Mouse (Mus musculus) forebrain, embryonic 13.5 days (tissue): Measurements from ENCODE around the gene C1s1. TPM values are rescaled to one million over a fixed set of nuclear protein-coding genes. Genes with fewer than 3 reads are reported as not detected.
A peak's percentile ranks its signal among the peaks of the same experiment; 100 is the strongest.

Experiments used
- ATAC-seq: fragments of 200-750 bp; cut with Nextera tagmentation; 2 replicates; pipeline ENCODE4 v1.8.0; 2017
- H3K27ac ChIP-seq: fragments of 300-500 bp; sonication (generic); 2 replicates; pipeline ENCODE4 v1.5.1; 2015; ENCODE audit warnings: inconsistent platforms, mild to moderate bottlenecking, moderate library complexity
- H3K27me3 ChIP-seq: fragments of 300-500 bp; sonication (generic); 2 replicates; pipeline ENCODE4 v1.6.1; 2015; ENCODE audit warnings: mild to moderate bottlenecking, inconsistent platforms
- H3K36me3 ChIP-seq: fragments of 300-500 bp; sonication (generic); 2 replicates; pipeline ENCODE4 v1.6.1; 2015; ENCODE audit warnings: mild to moderate bottlenecking, inconsistent platforms; ENCODE audit not compliant: poor library complexity, severe bottlenecking
- H3K4me1 ChIP-seq: fragments of 300-500 bp; sonication (generic); 2 replicates; pipeline ENCODE4 v1.6.1; 2015; ENCODE audit warnings: inconsistent platforms
- H3K4me2 ChIP-seq: fragments of 300-500 bp; sonication (generic); 2 replicates; pipeline ENCODE4 v1.6.1; 2015; ENCODE audit warnings: inconsistent platforms, mild to moderate bottlenecking, moderate library complexity
- H3K4me3 ChIP-seq: fragments of 300-500 bp; sonication (generic); 2 replicates; pipeline ENCODE4 v1.5.1; 2015; ENCODE audit warnings: mild to moderate bottlenecking, inconsistent platforms
- H3K9ac ChIP-seq: fragments of 300-500 bp; sonication (generic); 2 replicates; pipeline ENCODE4 v1.6.1; 2015; ENCODE audit warnings: mild to moderate bottlenecking, inconsistent platforms
- H3K9me3 ChIP-seq: fragments of 300-500 bp; sonication (generic); replicated peaks from 2 replicates; pipeline ENCODE4 v1.6.1; 2016; ENCODE audit warnings: inconsistent platforms
- WGBS: fragments of 180-500 bp; shearing (Covaris S2); methylation state at CpG from one replicate; pipeline ENCODE4 v1.1.7; 2015; 5-methylcytosine and 5-hydroxymethylcytosine counted together
- polyA plus RNA-seq: library from polyadenylated mRNA; unstranded; fragments of >200 nt; fragmentation: Nextera tagmentation; extraction: Ambion mirVana; gene quantifications from 2 replicates; pipeline ENCODE4 v1.2.1, GENCODE M21; 2015

C1s1 gene
- polyA plus RNA-seq, 1 experiment from 2014 or later = 0.14 TPM

DNA sequence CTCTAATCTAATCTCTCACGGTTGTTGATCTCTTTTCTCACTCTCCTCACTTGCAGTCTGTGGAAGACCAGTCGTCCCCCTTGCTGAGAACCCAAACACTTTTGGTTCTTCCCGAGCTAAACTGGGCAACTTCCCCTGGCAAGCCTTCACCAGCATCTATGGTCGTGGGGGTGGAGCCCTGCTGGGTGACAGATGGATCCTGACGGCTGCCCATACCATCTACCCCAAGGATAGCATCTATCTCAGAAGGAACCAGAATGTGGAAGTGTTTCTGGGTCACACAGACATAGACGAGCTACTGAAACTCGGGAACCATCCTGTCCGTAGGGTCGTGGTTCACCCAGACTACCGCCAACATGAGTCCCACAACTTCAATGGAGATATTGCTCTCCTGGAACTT is 33.9 kb downstream of the C1s1 start:
- ATAC-seq = no peak
- Histone ChIP-seq H3K27ac (no peak overlapping the region), H3K4me2 (no peak overlapping the region), H3K4me1 (no peaks in the 10 kb centered on the region), H3K4me3 (no peak overlapping the region), H3K9ac (no peak overlapping the region), H3K36me3 (no peaks in the 10 kb centered on the region), H3K9me3 (no peaks in the 10 kb centered on the region), H3K27me3 (no peaks in the 10 kb centered on the region)
- WGBS = 86% methylated on average over 10 of the region's 10 CpGs

DNA sequence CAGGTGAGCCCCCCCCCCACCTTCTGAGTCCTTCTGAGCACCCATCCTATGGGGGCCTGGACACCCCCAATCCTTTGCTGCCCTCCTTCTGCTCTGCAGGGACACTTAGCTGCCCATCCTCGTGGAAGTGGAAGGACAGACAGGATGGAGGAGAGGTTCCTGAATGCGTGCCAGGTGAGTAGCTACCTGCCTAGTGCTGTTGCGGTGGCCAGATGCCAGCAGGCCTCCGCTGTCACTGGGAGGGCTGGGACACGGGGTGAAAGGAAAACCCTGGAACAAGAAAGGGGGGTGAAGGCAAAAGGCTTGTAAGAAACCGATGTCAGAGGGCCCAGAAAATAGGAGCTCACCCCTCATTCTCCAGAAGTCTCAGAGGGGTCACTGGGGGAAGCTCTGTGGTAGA is 35.2 kb downstream of the C1s1 start:
- no peak overlapping the region for H3K4me2 ChIP-seq
- no peak for ATAC-seq
- WGBS = 81% methylated on average over 6 of the region's 6 CpGs
- no peaks in the 10 kb centered on the region for H3K27me3 ChIP-seq
- H3K36me3 ChIP-seq = no peaks in the 10 kb centered on the region
- H3K4me1 ChIP-seq = no peaks in the 10 kb centered on the region
- H3K4me3 ChIP-seq = no peak overlapping the region
- H3K9ac ChIP-seq = no peak overlapping the region
- H3K9me3 ChIP-seq = no peaks in the 10 kb centered on the region
- H3K27ac ChIP-seq = no peak overlapping the region

DNA sequence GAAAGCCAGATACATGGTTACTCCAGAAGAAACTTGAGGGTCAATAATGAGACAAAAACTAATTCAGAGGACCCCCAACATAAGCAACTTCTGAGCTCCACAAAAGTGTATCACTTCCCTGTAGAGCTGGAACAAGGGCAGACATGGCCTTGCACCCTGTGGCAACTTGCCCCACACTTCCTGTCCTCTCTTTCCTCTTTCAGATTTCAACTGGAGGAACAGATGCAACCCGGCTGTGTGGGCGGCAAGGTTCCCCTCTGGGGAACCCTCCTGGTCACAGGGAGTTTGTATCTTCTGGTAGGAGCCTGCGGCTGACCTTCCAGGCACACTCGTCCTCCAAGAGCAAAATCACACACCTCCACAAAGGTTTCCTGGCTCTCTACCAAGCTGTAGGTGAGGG is 37.1 kb downstream of the C1s1 start:
- Histone ChIP-seq H3K27ac (no peak overlapping the region), H3K36me3 (no peaks in the 10 kb centered on the region), H3K4me1 (no peaks in the 10 kb centered on the region), H3K4me3 (no peak overlapping the region), H3K9me3 (no peaks in the 10 kb centered on the region), H3K27me3 (no peaks in the 10 kb centered on the region), H3K9ac (no peak overlapping the region), H3K4me2 (no peak overlapping the region)
- ATAC-seq = no peak
- WGBS = 85% methylated on average over 4 of the region's 4 CpGs

DNA sequence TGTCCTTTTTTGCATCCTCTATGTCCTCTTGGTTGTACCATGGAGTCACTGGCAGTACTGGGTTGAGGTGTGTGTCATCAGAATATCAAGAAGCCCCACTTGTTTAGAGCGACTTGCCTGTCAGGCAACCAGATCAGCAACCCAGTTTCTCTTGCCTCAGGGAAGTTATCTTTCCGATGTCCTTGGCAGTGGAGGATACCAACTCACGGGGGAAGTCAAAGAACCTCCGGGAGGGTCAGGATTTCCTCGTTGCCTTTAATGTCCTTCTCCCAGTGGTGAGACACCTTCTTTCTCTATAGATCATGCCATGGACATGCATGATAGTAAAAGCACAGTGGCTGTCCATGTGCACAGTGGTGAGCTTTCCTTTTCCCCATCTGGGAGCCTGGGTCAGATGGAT is 40.1 kb downstream of the C1s1 start:
- WGBS = 92% methylated on average over 5 of the region's 5 CpGs
- Histone ChIP-seq H3K4me1 (no peaks in the 10 kb centered on the region), H3K4me3 (no peak overlapping the region), H3K4me2 (no peak overlapping the region), H3K27me3 (no peaks in the 10 kb centered on the region), H3K9me3 (no peaks in the 10 kb centered on the region), H3K36me3 (no peaks in the 10 kb centered on the region), H3K9ac (no peak overlapping the region), H3K27ac (no peak overlapping the region)
- no peak for ATAC-seq

DNA sequence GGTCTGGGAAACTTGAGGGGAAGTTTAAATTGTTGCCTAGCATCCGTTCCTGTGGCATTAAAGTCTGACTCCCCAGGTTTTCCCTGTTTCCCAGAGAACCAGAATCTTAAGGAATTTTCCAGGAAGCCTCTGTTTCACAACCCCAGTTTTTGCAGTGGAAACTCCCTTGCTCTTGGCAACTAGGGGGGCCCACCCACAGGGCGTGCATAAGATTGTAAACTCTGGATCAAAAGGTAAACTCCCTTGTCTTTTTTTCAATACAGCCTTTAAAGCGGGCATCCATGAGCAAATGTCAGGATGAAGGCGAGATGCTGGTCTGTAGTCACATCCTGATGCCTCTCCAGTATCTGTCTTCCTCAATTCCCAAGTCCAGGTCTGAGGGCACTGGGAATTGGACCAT is 40.7 kb downstream of the C1s1 start:
- H3K4me2 ChIP-seq = no peak overlapping the region
- WGBS = 77% methylated on average over 4 of the region's 4 CpGs
- no peak overlapping the region for H3K9ac ChIP-seq
- no peaks in the 10 kb centered on the region for H3K9me3 ChIP-seq
- H3K4me3 ChIP-seq = no peak overlapping the region
- H3K27ac ChIP-seq = no peak overlapping the region
- no peaks in the 10 kb centered on the region for H3K27me3 ChIP-seq
- H3K36me3 ChIP-seq = no peaks in the 10 kb centered on the region
- ATAC-seq = no peak
- H3K4me1 ChIP-seq = no peaks in the 10 kb centered on the region

DNA sequence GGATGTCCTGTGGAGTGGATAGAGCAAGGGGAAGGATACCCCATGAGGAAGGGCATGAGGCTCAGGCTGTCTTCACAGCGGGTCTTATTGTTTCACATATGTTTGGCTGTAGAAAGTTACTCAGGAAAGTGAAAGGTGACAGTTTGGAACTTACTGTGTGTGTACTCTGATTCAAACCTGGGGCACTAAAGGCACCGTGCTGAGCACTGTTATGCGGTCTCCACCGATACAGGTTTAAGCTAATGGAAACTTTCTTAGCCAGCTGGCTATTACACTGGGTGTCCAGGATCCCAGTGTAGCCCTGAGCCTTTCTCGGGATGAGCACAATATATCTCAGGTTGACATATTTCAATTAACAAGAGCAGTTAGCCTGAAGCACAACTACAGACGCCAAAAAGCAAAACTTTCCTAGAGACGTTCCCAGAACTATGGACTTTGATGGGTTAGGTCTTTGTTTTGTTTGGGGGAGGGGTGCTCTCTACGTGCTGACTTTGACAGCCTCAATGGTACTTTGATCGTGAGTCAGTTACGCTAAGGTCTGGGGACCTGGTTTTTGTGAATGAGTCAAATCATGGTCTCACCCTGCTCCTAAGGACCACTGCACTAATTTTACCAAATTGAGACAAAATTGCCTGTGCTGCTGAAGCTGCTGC is 42.1 kb downstream of the C1s1 start:
- ATAC-seq = no peak
- 47% methylated on average over 10 of the region's 10 CpGs for WGBS
- H3K4me2 ChIP-seq = no peak overlapping the region

DNA sequence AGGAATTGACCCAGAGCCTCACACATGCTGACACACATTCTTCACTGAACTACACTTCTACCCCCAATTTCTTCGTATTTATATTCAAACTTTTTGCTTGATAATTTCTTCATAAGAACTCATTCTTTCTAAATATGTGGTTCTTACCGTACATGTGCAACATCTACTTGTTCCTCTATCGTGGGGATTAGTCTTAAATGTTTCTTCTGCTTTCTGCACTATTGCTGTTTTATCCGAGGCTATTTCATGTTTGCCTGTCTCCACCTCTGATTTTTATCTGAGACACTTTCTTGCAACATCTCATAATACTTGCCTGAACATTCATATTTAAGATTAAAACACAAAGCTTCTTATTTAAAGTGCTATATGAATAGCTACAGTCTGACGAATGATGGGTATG is 46.1 kb downstream of the C1s1 start:
- no peak overlapping the region for H3K27ac ChIP-seq
- no peak overlapping the region for H3K4me2 ChIP-seq
- H3K36me3 ChIP-seq = no peaks in the 10 kb centered on the region
- no peaks in the 10 kb centered on the region for H3K27me3 ChIP-seq
- no peak overlapping the region for H3K9ac ChIP-seq
- no peak overlapping the region for H3K4me3 ChIP-seq
- H3K9me3 ChIP-seq = no peaks in the 10 kb centered on the region
- WGBS = 91% methylated on average over 5 of the region's 5 CpGs
- no peaks in the 10 kb centered on the region for H3K4me1 ChIP-seq
- ATAC-seq = no peak

More for the DNA sequence above, 42.1 kb downstream of the C1s1 start:
- no peak overlapping the region for H3K4me3 ChIP-seq
- no peak overlapping the region for H3K27ac ChIP-seq
- no peak overlapping the region for H3K9ac ChIP-seq
- no peaks in the 10 kb centered on the region for H3K36me3 ChIP-seq
- no peaks in the 10 kb centered on the region for H3K27me3 ChIP-seq
- no peaks in the 10 kb centered on the region for H3K9me3 ChIP-seq
- no peaks in the 10 kb centered on the region for H3K4me1 ChIP-seq

DNA sequence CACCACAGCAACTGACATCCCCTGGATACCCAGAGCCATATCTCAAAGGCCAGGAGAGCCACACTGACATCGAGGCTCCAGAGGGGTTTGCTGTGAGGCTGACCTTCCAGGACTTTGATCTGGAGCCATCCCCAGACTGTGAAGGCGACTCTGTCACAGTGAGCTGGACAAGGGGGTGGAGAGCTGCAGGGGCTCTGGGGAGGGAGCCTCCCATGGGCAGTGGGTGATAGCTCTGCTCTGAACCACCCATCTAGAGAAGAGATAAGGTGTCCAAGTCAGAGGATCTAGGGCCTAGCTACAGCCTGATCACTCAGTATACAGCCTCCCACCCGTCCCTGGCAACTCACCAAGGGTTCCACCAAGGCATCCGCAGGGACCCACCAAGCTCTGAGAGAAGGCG is 48.3 kb downstream of the C1s1 start:
- Histone ChIP-seq H3K27ac (no peak overlapping the region), H3K4me3 (no peak overlapping the region), H3K4me1 (no peaks in the 10 kb centered on the region), H3K9me3 (no peaks in the 10 kb centered on the region), H3K27me3 (no peaks in the 10 kb centered on the region), H3K9ac (no peak overlapping the region), H3K4me2 (no peak overlapping the region), H3K36me3 (no peaks in the 10 kb centered on the region)
- ATAC-seq = no peak
- WGBS = 90% methylated on average over 5 of the region's 5 CpGs

DNA sequence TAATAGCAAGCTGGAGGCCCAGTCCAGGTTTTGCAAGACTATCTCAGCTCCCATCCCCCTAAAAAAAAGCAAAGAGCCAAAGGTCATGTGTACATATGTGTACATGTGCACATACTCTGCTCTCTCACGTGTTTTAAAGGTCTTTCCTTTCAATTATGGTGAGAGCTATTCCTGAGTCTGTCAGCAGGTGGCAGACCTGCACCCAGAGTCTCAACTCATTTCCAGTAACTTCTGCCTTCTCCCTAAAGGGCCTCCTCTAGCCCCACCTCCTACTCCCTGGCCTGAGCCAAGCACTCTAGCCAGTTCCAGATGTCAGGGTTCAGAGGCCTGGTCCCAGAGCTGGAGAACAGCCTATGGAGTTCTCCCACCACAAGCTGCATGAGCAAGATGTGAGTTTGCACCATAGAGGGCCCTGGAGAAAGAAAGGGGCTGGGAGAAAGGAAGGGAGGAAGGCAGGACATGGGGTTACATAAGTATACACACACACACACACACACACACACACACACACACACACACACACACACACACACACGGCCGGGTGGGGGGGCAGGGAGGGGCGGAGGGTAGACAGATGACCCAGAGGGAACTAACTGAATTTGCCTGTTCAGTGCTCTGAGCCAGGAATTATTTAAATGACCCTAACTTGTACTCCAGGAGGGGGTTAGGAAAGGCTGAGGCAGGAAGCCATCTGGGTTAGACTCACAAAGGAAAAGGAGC is 49.2 kb downstream of the C1s1 start, which contains the start of gene C1rl:
Gene C1rl (plus strand): TSS at position 272 of the 720 bp plus-strand sequence.
- H3K9me3 ChIP-seq = no peaks in the 10 kb centered on the region
- ATAC-seq = peak; percentile 69
- no peak within 1 kb of the TSS for H3K27ac ChIP-seq
- 68% methylated on average over 3 of the region's 4 CpGs for WGBS
- no peaks in the 10 kb centered on the region for H3K27me3 ChIP-seq
- no peak within 1 kb of the TSS for H3K4me2 ChIP-seq
- no peak within 1 kb of the TSS for H3K4me3 ChIP-seq
- no peaks in the 10 kb centered on the region for H3K4me1 ChIP-seq
- H3K9ac ChIP-seq = no peak within 1 kb of the TSS
- no peaks in the 10 kb centered on the region for H3K36me3 ChIP-seq

DNA sequence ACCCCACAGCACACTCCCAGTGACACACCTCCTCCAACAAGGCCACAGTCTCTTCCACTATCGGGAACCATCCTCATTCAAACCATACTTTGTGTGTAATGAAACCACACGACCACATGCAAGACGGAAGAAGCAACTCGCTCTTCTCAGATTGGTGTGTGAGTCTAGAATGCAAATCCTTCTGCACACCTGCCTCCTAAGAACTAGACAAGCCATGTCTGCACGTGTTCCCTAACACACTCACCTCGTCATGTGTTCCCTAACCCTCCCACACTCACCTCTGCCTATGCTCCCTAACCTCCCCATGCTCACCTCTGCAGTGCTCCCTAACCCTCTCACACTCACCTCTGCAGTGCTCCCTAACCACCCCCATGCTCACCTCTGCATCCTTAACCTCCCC is 50.7 kb downstream of the C1s1 start:
- H3K9ac ChIP-seq = no peak overlapping the region
- H3K4me2 ChIP-seq = no peak overlapping the region
- no peaks in the 10 kb centered on the region for H3K4me1 ChIP-seq
- ATAC-seq = no peak
- H3K27ac ChIP-seq = no peak overlapping the region
- no peaks in the 10 kb centered on the region for H3K36me3 ChIP-seq
- H3K27me3 ChIP-seq = no peaks in the 10 kb centered on the region
- WGBS = 81% methylated on average over 6 of the region's 6 CpGs
- no peak overlapping the region for H3K4me3 ChIP-seq
- H3K9me3 ChIP-seq = no peaks in the 10 kb centered on the region

DNA sequence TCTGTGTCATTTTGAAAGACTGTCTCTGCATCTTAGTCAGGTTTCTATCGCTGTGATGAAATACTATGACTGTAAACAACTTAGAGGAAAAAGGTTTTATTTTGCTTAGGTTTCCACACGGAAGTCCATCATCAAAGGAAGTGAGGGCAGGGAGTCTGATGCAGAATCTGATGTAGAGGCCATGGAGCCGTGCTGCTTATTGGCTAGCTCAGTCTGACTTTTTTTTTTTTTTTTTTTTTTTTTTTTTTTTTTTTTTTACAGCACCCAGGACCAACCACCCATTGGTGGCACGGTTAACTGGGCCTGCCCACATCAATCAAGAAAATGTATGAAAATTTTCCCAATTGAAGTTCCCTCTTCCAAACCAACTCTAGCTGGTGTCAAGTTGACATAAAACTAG is 53.2 kb downstream of the C1s1 start:
- no peaks in the 10 kb centered on the region for H3K9me3 ChIP-seq
- no peak overlapping the region for H3K9ac ChIP-seq
- H3K27me3 ChIP-seq = no peaks in the 10 kb centered on the region
- no peaks in the 10 kb centered on the region for H3K36me3 ChIP-seq
- H3K4me3 ChIP-seq = no peak overlapping the region
- 83% methylated on average over 4 of the region's 4 CpGs for WGBS
- ATAC-seq = no peak
- no peak overlapping the region for H3K4me2 ChIP-seq
- no peaks in the 10 kb centered on the region for H3K4me1 ChIP-seq
- H3K27ac ChIP-seq = no peak overlapping the region

DNA sequence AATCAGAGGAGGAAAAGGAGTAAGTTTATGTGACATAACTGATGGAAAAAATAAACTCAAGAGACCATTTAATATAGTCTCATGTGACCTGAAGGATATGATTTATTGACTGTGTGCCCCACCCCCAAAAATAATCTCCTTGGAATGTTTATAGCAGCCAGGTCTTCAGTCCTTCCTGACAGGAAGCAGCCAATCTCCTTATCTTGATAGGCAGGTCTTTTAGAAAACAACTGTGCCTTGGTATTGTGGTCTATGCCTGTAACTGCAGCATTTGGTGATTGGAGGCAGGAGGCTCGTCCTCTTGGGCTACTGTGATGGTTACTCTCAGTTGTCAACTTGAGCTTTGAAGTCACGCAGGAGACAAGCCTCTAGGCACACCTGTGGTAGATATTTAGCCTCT is 54.6 kb downstream of the C1s1 start:
- H3K27me3 ChIP-seq = no peaks in the 10 kb centered on the region

More for the DNA sequence above, 54.6 kb downstream of the C1s1 start:
- Histone ChIP-seq H3K4me2 (no peak overlapping the region), H3K27ac (no peak overlapping the region), H3K9ac (no peak overlapping the region), H3K9me3 (no peaks in the 10 kb centered on the region), H3K36me3 (no peaks in the 10 kb centered on the region), H3K4me3 (no peak overlapping the region), H3K4me1 (no peaks in the 10 kb centered on the region)
- 57% methylated on average over 2 of the region's 2 CpGs for WGBS
- ATAC-seq = no peak
